Mouse (Mus musculus) spleen, adult 12 weeks (tissue): Measurements from ENCODE around the gene Elavl4.

Source experiments
- DNase-seq: peaks from one replicate; pipeline ENCODE4 v3.0.0; 2022; ENCODE audit warnings: low spot score

Elavl4 gene

GRCm38 (mm10) chr4:110351178-110352000 lies at the start of gene Elavl4:
Elavl4 (minus strand) TSS chr4:110351909.
- peak; percentile 6 for DNase-seq

- DNase-seq = no peak
Observed at GRCm38 (mm10) chr4:110397618-110398045, 45.9 kb upstream of the Elavl4 start, which contains the start of gene Agbl4. Agbl4 (plus strand) TSS chr4:110397661.

- DNase-seq = no peak
Observed at GRCm38 (mm10) chr4:110396221-110396620, 44.5 kb upstream of the Elavl4 start.

- no peak for DNase-seq
Observed at GRCm38 (mm10) chr4:110360568-110360967, 8.9 kb upstream of the Elavl4 start.

GRCm38 (mm10) chr4:110352001-110352369 lies 276 bp upstream of the Elavl4 start:
- DNase-seq = no peak

GRCm38 (mm10) chr4:110350856-110351177 lies 892 bp downstream of the Elavl4 start:
- DNase-seq = no peak

GRCm38 (mm10) chr4:110323912-110324311 lies 27.8 kb downstream of the Elavl4 start:
- DNase-seq = no peak

- no peak for DNase-seq
Observed at GRCm38 (mm10) chr4:110312126-110312525, 39.6 kb downstream of the Elavl4 start.

GRCm38 (mm10) chr4:110306972-110307371 lies 44.7 kb downstream of the Elavl4 start:
- DNase-seq = no peak

GRCm38 (mm10) chr4:110306559-110306958 lies 45.1 kb downstream of the Elavl4 start:
- DNase-seq = no peak

- no peak for DNase-seq
Observed at GRCm38 (mm10) chr4:110295793-110296192, 55.9 kb downstream of the Elavl4 start.

- no peak for DNase-seq
Observed at GRCm38 (mm10) chr4:110293238-110293637, 58.5 kb downstream of the Elavl4 start.

GRCm38 (mm10) chr4:110292471-110292870 lies 59.2 kb downstream of the Elavl4 start:
- no peak for DNase-seq

GRCm38 (mm10) chr4:110290544-110291095 lies 61.1 kb downstream of the Elavl4 start:
- DNase-seq = no peak

- no peak for DNase-seq
Observed at GRCm38 (mm10) chr4:110290056-110290455, 61.7 kb downstream of the Elavl4 start.

GRCm38 (mm10) chr4:110287412-110288067 lies 64.2 kb downstream of the Elavl4 start:
- no peak for DNase-seq

GRCm38 (mm10) chr4:110286841-110287240 lies 64.9 kb downstream of the Elavl4 start:
- DNase-seq = no peak

- no peak for DNase-seq
Observed at GRCm38 (mm10) chr4:110286371-110286781, 65.3 kb downstream of the Elavl4 start.

- no peak for DNase-seq
Observed at GRCm38 (mm10) chr4:110285346-110286330, 66.1 kb downstream of the Elavl4 start.

- DNase-seq = no peak
Observed at GRCm38 (mm10) chr4:110284446-110284845, 67.3 kb downstream of the Elavl4 start.

- no peak for DNase-seq
Observed at GRCm38 (mm10) chr4:110270046-110270445, 81.7 kb downstream of the Elavl4 start.
